Mouse (Mus musculus) kidney, adult 11 months (tissue): Measurements from ENCODE around the gene Ctnna2.

Source experiments
- DNase-seq: peaks from one replicate; pipeline ENCODE4 v3.0.0; 2022

Gene Ctnna2

GRCm38 (mm10) chr6:77811041-77811440, 168.5 kb downstream of the Ctnna2 start:
- DNase-seq: no peak

GRCm38 (mm10) chr6:77802604-77803003, 176.9 kb downstream of the Ctnna2 start:
- no peak for DNase-seq

- no peak for DNase-seq
Observed at GRCm38 (mm10) chr6:77783342-77783741, 196.2 kb downstream of the Ctnna2 start.

GRCm38 (mm10) chr6:77768357-77769103, 211.0 kb downstream of the Ctnna2 start:
- no peak for DNase-seq

GRCm38 (mm10) chr6:77758164-77758563, 221.3 kb downstream of the Ctnna2 start:
- no peak for DNase-seq

- no peak for DNase-seq
Observed at GRCm38 (mm10) chr6:77745426-77745825, 234.1 kb downstream of the Ctnna2 start.

GRCm38 (mm10) chr6:77743651-77744050, 235.8 kb downstream of the Ctnna2 start:
- no peak for DNase-seq

- DNase-seq: no peak
Observed at GRCm38 (mm10) chr6:77742988-77743387, 236.5 kb downstream of the Ctnna2 start.

- DNase-seq: no peak
Observed at GRCm38 (mm10) chr6:77738640-77739039, 240.9 kb downstream of the Ctnna2 start.

GRCm38 (mm10) chr6:77724952-77725299, 254.6 kb downstream of the Ctnna2 start:
- DNase-seq: no peak

GRCm38 (mm10) chr6:77724042-77724951, 255.2 kb downstream of the Ctnna2 start:
- no peak for DNase-seq

- no peak for DNase-seq
Observed at GRCm38 (mm10) chr6:77694093-77694492, 285.4 kb downstream of the Ctnna2 start.

- DNase-seq: no peak
Observed at GRCm38 (mm10) chr6:77687173-77687572, 292.3 kb downstream of the Ctnna2 start.

- DNase-seq: no peak
Observed at GRCm38 (mm10) chr6:77650127-77650526, 329.4 kb downstream of the Ctnna2 start.

- no peak for DNase-seq
Observed at GRCm38 (mm10) chr6:77644591-77644990, 334.9 kb downstream of the Ctnna2 start.

GRCm38 (mm10) chr6:77638784-77639183, 340.7 kb downstream of the Ctnna2 start:
- no peak for DNase-seq

- DNase-seq: no peak
Observed at GRCm38 (mm10) chr6:77633997-77634396, 345.5 kb downstream of the Ctnna2 start.

- no peak for DNase-seq
Observed at GRCm38 (mm10) chr6:77628573-77629192, 350.8 kb downstream of the Ctnna2 start.

- peak; percentile 62 for DNase-seq
Observed at GRCm38 (mm10) chr6:77604642-77605392, 374.7 kb downstream of the Ctnna2 start.

GRCm38 (mm10) chr6:77603914-77604313, 375.6 kb downstream of the Ctnna2 start:
- DNase-seq: peak; percentile 52

GRCm38 (mm10) chr6:77599244-77599643, 380.3 kb downstream of the Ctnna2 start:
- DNase-seq: no peak

GRCm38 (mm10) chr6:77582568-77582967, 396.9 kb downstream of the Ctnna2 start:
- DNase-seq: no peak

- no peak for DNase-seq
Observed at GRCm38 (mm10) chr6:77580926-77581325, 398.6 kb downstream of the Ctnna2 start.
